Mouse (Mus musculus) heart, postnatal 10 days (tissue): Measurements from ENCODE around the gene Ntsr2. TPM values are rescaled to one million over a fixed set of nuclear protein-coding genes. Genes with fewer than 3 reads are reported as not detected.
A peak's percentile ranks its signal among the peaks of the same experiment; 100 is the strongest.
"Not testable (repeated sequence)": the region's sequence is repeated elsewhere in the genome, so short reads cannot be mapped to it uniquely, and the experiment has no call there.

Experiments
- DNase-seq, 2 experiments: peaks; one replicate each; pipeline ENCODE4 v3.0.0; 2021
- intact Hi-C: fragments of 180-260 bp; cut with DNase I; formaldehyde crosslinking; loops from one replicate; pipeline ENCODE4 v1.15.1; 2025
- total RNA-seq, 2 experiments: library from RNA; stranded (reverse); gene quantifications; 2 replicates each; pipeline ENCODE4 v1.2.3; 2021

Gene Ntsr2
- total RNA-seq, 2 experiments from 2014 or later, result 3.5 to 5.6 TPM

GRCm38 (mm10) chr12:16646780-16647409 is 6.3 kb upstream of the Ntsr2 start:
- intact Hi-C loops, result no loop called here
- DNase-seq, result peak in 1 of 2 experiments; percentile 61

- intact Hi-C loops, result no loop called here
- DNase-seq, result no peak
Observed at GRCm38 (mm10) chr12:16648273-16648672, 4.9 kb upstream of the Ntsr2 start.

- intact Hi-C loops, result no loop called here
- DNase-seq, result peak in 1 of 2 experiments; percentile 58
Observed at GRCm38 (mm10) chr12:16649819-16650218, 3.4 kb upstream of the Ntsr2 start.

- intact Hi-C loops, result loop anchor here (2.0 kb wide), 1 partner anchor 87 kb away; no protein-coding TSS in a partner anchor
- no peak for DNase-seq
Observed at GRCm38 (mm10) chr12:16655604-16656003, 2.4 kb downstream of the Ntsr2 start.

GRCm38 (mm10) chr12:16656906-16657875 is 4.0 kb downstream of the Ntsr2 start:
- intact Hi-C loops, result loop anchor here (2.0 kb wide), 1 partner anchor 88 kb away; no protein-coding TSS in a partner anchor
- no peak for DNase-seq

- intact Hi-C loops, result loop anchor here (5.0 kb wide), 1 partner anchor 146 kb away; no protein-coding TSS in a partner anchor
- no peak for DNase-seq
Observed at GRCm38 (mm10) chr12:16661459-16661858, 8.3 kb downstream of the Ntsr2 start.

GRCm38 (mm10) chr12:16661936-16662335 is 8.8 kb downstream of the Ntsr2 start:
- intact Hi-C loops, result loop anchor here (5.0 kb wide), 1 partner anchor 145 kb away; no protein-coding TSS in a partner anchor
- DNase-seq, result no peak

- intact Hi-C loops, result loop anchor here (5.0 kb wide), 1 partner anchor 144 kb away; no protein-coding TSS in a partner anchor
- no peak for DNase-seq
Observed at GRCm38 (mm10) chr12:16662955-16663585, 9.9 kb downstream of the Ntsr2 start.

- intact Hi-C loops, result loop anchor here (5.0 kb wide), 1 partner anchor 87 kb away; no protein-coding TSS in a partner anchor
- no peak for DNase-seq
Observed at GRCm38 (mm10) chr12:16665022-16665421, 11.8 kb downstream of the Ntsr2 start.

- DNase-seq, result no peak
- intact Hi-C loops, result loop anchor here (5.0 kb wide), 1 partner anchor 83 kb away; no protein-coding TSS in a partner anchor
Observed at GRCm38 (mm10) chr12:16669176-16669575, 16.0 kb downstream of the Ntsr2 start.

- no peak for DNase-seq
- intact Hi-C loops, result no loop called here
Observed at GRCm38 (mm10) chr12:16672246-16672645, 19.1 kb downstream of the Ntsr2 start.

GRCm38 (mm10) chr12:16690631-16691030 is 37.4 kb downstream of the Ntsr2 start:
- intact Hi-C loops, result no loop called here
- peak in 1 of 2 experiments; percentile 8 for DNase-seq

GRCm38 (mm10) chr12:16694783-16695182 is 41.6 kb downstream of the Ntsr2 start:
- DNase-seq, result no peak
- intact Hi-C loops, result no loop called here

- DNase-seq, intact Hi-C loops: not testable (repeated sequence)
Observed at GRCm38 (mm10) chr12:16695252-16695651, 42.1 kb downstream of the Ntsr2 start.

- DNase-seq, result no peak
- intact Hi-C loops, result no loop called here
Observed at GRCm38 (mm10) chr12:16696146-16696545, 43.0 kb downstream of the Ntsr2 start.

GRCm38 (mm10) chr12:16698691-16699090 is 45.5 kb downstream of the Ntsr2 start:
- DNase-seq, result peak in 1 of 2 experiments; percentile 10
- intact Hi-C loops, result no loop called here

Other genes with a start within 250 kb of the Ntsr2 start
- gene Lpin1, start 42.4 kb upstream of the Ntsr2 start, total RNA-seq, result 100 to 1,000 TPM in 1 of 2 experiments, 10 to 100 TPM in 1; 65.1 to 106 TPM
- under 1 TPM; 0.55 to 0.74 TPM for gene Greb1, start 147.5 kb downstream of the Ntsr2 start, total RNA-seq
- gene E2f6, start 157.6 kb downstream of the Ntsr2 start, total RNA-seq, result 10 to 100 TPM; 52.7 to 58.7 TPM
- gene Rock2, start 241.5 kb downstream of the Ntsr2 start, total RNA-seq, result 10 to 100 TPM; 90.0 to 93.5 TPM